Mouse (Mus musculus): Measurements from ENCODE around the gene Ppp1r9a. TPM values are rescaled to one million over a fixed set of nuclear protein-coding genes. Genes with fewer than 3 reads are reported as not detected.
"Not testable (repeated sequence)": the region's sequence is repeated elsewhere in the genome, so short reads cannot be mapped to it uniquely, and the experiment has no call there.

Ppp1r9a gene
- 15.3 and 17.8 TPM in 2 replicates for polyA plus RNA-seq (2016; fragmentation: Nextera tagmentation; extraction: Ambion mirVana)

- Histone ChIP-seq H3K27ac (replicated peaks) (peak within 1 kb of the TSS; percentile 99), H3K36me3 (replicated peaks) (peaks cover 11% of the 10 kb centered on the region), H3K4me1 (peaks cover 28% of the 10 kb centered on the region), H3K4me3 (peak within 1 kb of the TSS; percentile 77), H3K9me3 (no peaks in the 10 kb centered on the region), H3K27me3 (replicated peaks; ENCODE audit: low read depth, poor library complexity, severe bottlenecking) (no peaks in the 10 kb centered on the region)
- peak; percentile 75 for DNase-seq (ENCODE audit: low spot score)
- 1% methylated on average over 49 of the region's 49 CpGs for WGBS
These were observed at the start of gene Ppp1r9a for GRCm38 (mm10) chr6:4902674-4903324. Gene Ppp1r9a (plus strand): TSS chr6:4902917.

GRCm38 (mm10) chr6:4855236-4855635, 47.5 kb upstream of the Ppp1r9a start:
- Histone ChIP-seq H3K4me3 (no peak overlapping the region), H3K36me3 (replicated peaks) (no peaks in the 10 kb centered on the region), H3K27me3 (replicated peaks; ENCODE audit: low read depth, poor library complexity, severe bottlenecking) (no peaks in the 10 kb centered on the region), H3K9me3 (0 out of 2 replicates have a peak, but pooled peaks cover 2% of the 10 kb centered on the region), H3K27ac (replicated peaks) (no peak overlapping the region), H3K4me1 (peaks cover 12% of the 10 kb centered on the region)
- no peak for DNase-seq (ENCODE audit: low spot score)
- WGBS: 62% methylated on average over 10 of the region's 10 CpGs

GRCm38 (mm10) chr6:4856919-4857318, 45.8 kb upstream of the Ppp1r9a start:
- Histone ChIP-seq H3K4me3 (no peak overlapping the region), H3K4me1 (no peaks in the 10 kb centered on the region), H3K27me3 (replicated peaks; ENCODE audit: low read depth, poor library complexity, severe bottlenecking) (no peaks in the 10 kb centered on the region), H3K9me3 (0 out of 2 replicates have a peak, but pooled peaks cover 2% of the 10 kb centered on the region), H3K36me3 (replicated peaks) (no peaks in the 10 kb centered on the region), H3K27ac (replicated peaks) (no peak overlapping the region)
- DNase-seq (ENCODE audit: low spot score): no peak
- WGBS: 94% methylated on average over 11 of the region's 11 CpGs

GRCm38 (mm10) chr6:4884316-4884715, 18.4 kb upstream of the Ppp1r9a start:
- Histone ChIP-seq H3K9me3 (no peaks in the 10 kb centered on the region), H3K27ac (replicated peaks) (no peak overlapping the region), H3K4me1 (no peaks in the 10 kb centered on the region), H3K36me3 (replicated peaks) (no peaks in the 10 kb centered on the region), H3K27me3 (replicated peaks; ENCODE audit: low read depth, poor library complexity, severe bottlenecking) (no peaks in the 10 kb centered on the region), H3K4me3 (no peak overlapping the region)
- DNase-seq (ENCODE audit: low spot score): no peak
- WGBS: 70% methylated on average over 3 of the region's 3 CpGs

- Histone ChIP-seq H3K4me1 (peaks cover 14% of the 10 kb centered on the region), H3K36me3 (replicated peaks) (no peaks in the 10 kb centered on the region), H3K27ac (replicated peaks) (no peak overlapping the region), H3K9me3 (no peaks in the 10 kb centered on the region), H3K4me3 (no peak overlapping the region), H3K27me3 (replicated peaks; ENCODE audit: low read depth, poor library complexity, severe bottlenecking) (no peaks in the 10 kb centered on the region)
- WGBS: 88% methylated on average over 9 of the region's 9 CpGs
- no peak for DNase-seq (ENCODE audit: low spot score)
These were observed 13.2 kb upstream of the Ppp1r9a start for GRCm38 (mm10) chr6:4889544-4889943.

GRCm38 (mm10) chr6:4892417-4892816, 10.3 kb upstream of the Ppp1r9a start:
- 25% methylated on average over 11 of the region's 11 CpGs for WGBS
- DNase-seq (ENCODE audit: low spot score): peak; percentile 77
- Histone ChIP-seq H3K4me1 (peaks cover 14% of the 10 kb centered on the region), H3K27me3 (replicated peaks; ENCODE audit: low read depth, poor library complexity, severe bottlenecking) (no peaks in the 10 kb centered on the region), H3K36me3 (replicated peaks) (no peaks in the 10 kb centered on the region), H3K4me3 (no peak overlapping the region), H3K27ac (replicated peaks) (peak overlapping the region; percentile 75), H3K9me3 (no peaks in the 10 kb centered on the region)

GRCm38 (mm10) chr6:4893312-4893711, 9.4 kb upstream of the Ppp1r9a start:
- not testable (repeated sequence) for H3K4me3 ChIP-seq

GRCm38 (mm10) chr6:4899906-4900305, 2.8 kb upstream of the Ppp1r9a start:
- Histone ChIP-seq H3K27ac (replicated peaks) (no peak overlapping the region), H3K4me1 (peaks cover 18% of the 10 kb centered on the region), H3K4me3 (no peak overlapping the region), H3K9me3 (no peaks in the 10 kb centered on the region), H3K36me3 (replicated peaks) (no peaks in the 10 kb centered on the region), H3K27me3 (replicated peaks; ENCODE audit: low read depth, poor library complexity, severe bottlenecking) (no peaks in the 10 kb centered on the region)
- WGBS: 77% methylated on average over 6 of the region's 6 CpGs
- no peak for DNase-seq (ENCODE audit: low spot score)

More at GRCm38 (mm10) chr6:4893312-4893711, 9.4 kb upstream of the Ppp1r9a start:
- not testable (repeated sequence) for DNase-seq (ENCODE audit: low spot score); H3K36me3 ChIP-seq (replicated peaks); H3K9me3 ChIP-seq; H3K27me3 ChIP-seq (replicated peaks; ENCODE audit: low read depth, poor library complexity, severe bottlenecking)
- Histone ChIP-seq H3K4me1 (peaks cover 14% of the 10 kb centered on the region), H3K27ac (replicated peaks) (peak overlapping the region; percentile 40; the same call in 1 of the 2 replicates)
- 58% methylated on average over 12 of the region's 12 CpGs for WGBS

- DNase-seq (ENCODE audit: low spot score): peak; percentile 78
- peaks cover 11% of the 10 kb centered on the region for H3K36me3 ChIP-seq (replicated peaks)
- peak overlapping the region; percentile 99 for H3K27ac ChIP-seq (replicated peaks)
- H3K27me3 ChIP-seq (replicated peaks; ENCODE audit: low read depth, poor library complexity, severe bottlenecking): no peaks in the 10 kb centered on the region
- peak overlapping the region; percentile 77 for H3K4me3 ChIP-seq
- peaks cover 34% of the 10 kb centered on the region for H3K4me1 ChIP-seq
- 2% methylated on average over 73 of the region's 77 CpGs for WGBS
- H3K9me3 ChIP-seq: no peaks in the 10 kb centered on the region
These were observed 773 bp downstream of the Ppp1r9a start for GRCm38 (mm10) chr6:4903325-4904054.

- 9% methylated on average over 9 of the region's 9 CpGs for WGBS
These were observed 1.3 kb downstream of the Ppp1r9a start for GRCm38 (mm10) chr6:4904055-4904450.

GRCm38 (mm10) chr6:4910042-4910634, 7.4 kb downstream of the Ppp1r9a start:
- peaks cover 22% of the 10 kb centered on the region for H3K36me3 ChIP-seq (replicated peaks)
- no peaks in the 10 kb centered on the region for H3K9me3 ChIP-seq
- no peaks in the 10 kb centered on the region for H3K27me3 ChIP-seq (replicated peaks; ENCODE audit: low read depth, poor library complexity, severe bottlenecking)
- DNase-seq (ENCODE audit: low spot score): no peak
- H3K4me3 ChIP-seq: no peak overlapping the region
- peak overlapping the region; percentile 19; the same call in 1 of the 2 replicates for H3K27ac ChIP-seq (replicated peaks)
- H3K4me1 ChIP-seq: peaks cover 46% of the 10 kb centered on the region
- WGBS: 57% methylated on average over 10 of the region's 10 CpGs

More at GRCm38 (mm10) chr6:4904055-4904450, 1.3 kb downstream of the Ppp1r9a start:
- no peaks in the 10 kb centered on the region for H3K27me3 ChIP-seq (replicated peaks; ENCODE audit: low read depth, poor library complexity, severe bottlenecking)
- H3K4me3 ChIP-seq: peak overlapping the region; percentile 77
- no peak for DNase-seq (ENCODE audit: low spot score)
- peaks cover 39% of the 10 kb centered on the region for H3K4me1 ChIP-seq
- H3K9me3 ChIP-seq: no peaks in the 10 kb centered on the region
- peak overlapping the region; percentile 99 for H3K27ac ChIP-seq (replicated peaks)
- peaks cover 11% of the 10 kb centered on the region for H3K36me3 ChIP-seq (replicated peaks)

GRCm38 (mm10) chr6:4918470-4918869, 15.8 kb downstream of the Ppp1r9a start:
- 0 out of 2 replicates have a peak, but pooled peaks cover 4% of the 10 kb centered on the region for H3K9me3 ChIP-seq
- no peak for DNase-seq (ENCODE audit: low spot score)
- no peak overlapping the region for H3K27ac ChIP-seq (replicated peaks)
- H3K27me3 ChIP-seq (replicated peaks; ENCODE audit: low read depth, poor library complexity, severe bottlenecking): no peaks in the 10 kb centered on the region
- peaks cover 35% of the 10 kb centered on the region for H3K36me3 ChIP-seq (replicated peaks)
- peaks cover 9% of the 10 kb centered on the region for H3K4me1 ChIP-seq
- no peak overlapping the region for H3K4me3 ChIP-seq
- WGBS: 92% methylated on average over 5 of the region's 5 CpGs
